Mouse (Mus musculus) olfactory bulb, adult 2 months (tissue): Measurements from ENCODE around the gene Nmur2. TPM values are rescaled to one million over a fixed set of nuclear protein-coding genes. Genes with fewer than 3 reads are reported as not detected.

Experiments
- H3K27ac ChIP-seq: fragments of 200-500 bp; 2 replicates; pipeline ENCODE4 v1.5.1; 2012; ENCODE audit warnings: low read depth, low read length; ENCODE audit not compliant: insufficient read depth
- H3K4me1 ChIP-seq: fragments of 200-500 bp; 2 replicates; pipeline ENCODE4 v1.6.1; 2012; ENCODE audit warnings: low read length; ENCODE audit not compliant: control insufficient read depth, insufficient read depth
- H3K4me3 ChIP-seq: fragments of 200-500 bp; 2 replicates; pipeline ENCODE4 v1.5.1; 2012; ENCODE audit warnings: mild to moderate bottlenecking, low read depth, low read length, moderate library complexity; ENCODE audit not compliant: insufficient read depth
- CTCF ChIP-seq: fragments of 200-500 bp; IDR thresholded peaks from 2 replicates; pipeline ENCODE4 v1.5.1; 2012; ENCODE audit warnings: low read depth, mild to moderate bottlenecking, low read length, moderate library complexity; ENCODE audit not compliant: insufficient read depth
- POLR2A ChIP-seq: fragments of 200-500 bp; IDR thresholded peaks from 2 replicates; pipeline ENCODE4 v1.6.1; 2012; ENCODE audit warnings: mild to moderate bottlenecking, low read depth, low read length, moderate library complexity; ENCODE audit not compliant: insufficient read depth
- WGBS: fragments of 180-500 bp; shearing (Covaris S2); methylation state at CpG from one replicate; pipeline ENCODE4 v1.1.7; 2018; 5-methylcytosine and 5-hydroxymethylcytosine counted together
- polyA plus RNA-seq: library from polyadenylated mRNA; stranded (reverse); fragments of >200 nt; gene quantifications from 2 replicates; pipeline ENCODE4 v1.2.4, GENCODE M21; 2012; ENCODE audit warnings: low replicate concordance; ENCODE audit not compliant: missing spikeins, insufficient read depth, insufficient read length

The Nmur2 gene
- polyA plus RNA-seq, 1 experiment, result not detected

DNA sequence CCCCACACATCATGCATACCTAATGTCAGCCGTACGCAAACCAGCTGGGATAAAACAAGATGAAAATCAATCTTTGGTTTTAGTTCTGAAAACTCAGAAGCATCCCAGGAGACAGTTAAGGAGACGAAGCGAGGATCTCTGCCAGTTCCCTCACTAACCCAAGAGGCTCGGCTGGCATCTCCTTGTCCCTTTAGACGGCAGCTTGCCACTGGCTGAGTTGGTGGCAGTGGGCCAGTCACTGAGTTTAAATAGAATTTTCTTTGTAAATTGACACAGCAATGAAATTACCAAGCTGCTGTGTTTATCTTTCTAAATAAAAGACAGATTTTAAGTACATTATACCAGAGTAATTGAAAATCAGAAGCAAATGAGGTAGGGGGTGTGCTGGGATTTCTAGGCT, 62.7 kb downstream of the Nmur2 start:
- Histone ChIP-seq H3K4me1 (no peaks in the 10 kb centered on the region), H3K27ac (no peak overlapping the region), H3K4me3 (no peak overlapping the region)
- TF ChIP-seq POLR2A (no peak), CTCF (no peak)
- 57% methylated on average over 6 of the region's 6 CpGs for WGBS
